11 mouse cellular contexts compared by ENCODE assay signal in genomic region chr4:82533231-82533630, GRCm38 (mm10).
A peak's percentile ranks its signal among the peaks of the same experiment; 100 is the strongest.
DNase-seq lines count a peak whose midpoint lies in the region; ATAC-seq lines count a peak whose summit lies in the region.
"Had no signal": no experiment of that assay in that cellular context is flagged by ENCODE, and none has a peak within 500 bp of the region (broad histone marks: within the 10 kb centered on the region; RNA-seq: fewer than 3 reads in every experiment).

No protein-coding gene starts in this region.

- no peaks in the 10 kb centered on the region for H3K9me3 ChIP-seq in lung, embryonic 15.5 days
- H3K9me3 ChIP-seq in embryonic facial prominence, embryonic 15.5 days (replicated peaks), result no peaks in the 10 kb centered on the region
- H3K9me3 ChIP-seq in hindbrain, embryonic 10.5 days, result no peaks in the 10 kb centered on the region
- H3K9me3 ChIP-seq in neural tube, embryonic 12.5 days, result no peaks in the 10 kb centered on the region

- no peaks in the 10 kb centered on the region for H3K36me3 ChIP-seq in lung, embryonic 15.5 days
- H3K36me3 ChIP-seq in embryonic facial prominence, embryonic 15.5 days, result no peaks in the 10 kb centered on the region
- H3K36me3 ChIP-seq in hindbrain, embryonic 10.5 days, result no peaks in the 10 kb centered on the region
- no peaks in the 10 kb centered on the region for H3K36me3 ChIP-seq in neural tube, embryonic 12.5 days
- H3K36me3 ChIP-seq: G1E had no signal

- peaks cover 50% of the 10 kb centered on the region for H3K4me1 ChIP-seq in lung, embryonic 15.5 days
- peaks cover 50% of the 10 kb centered on the region for H3K4me1 ChIP-seq in embryonic facial prominence, embryonic 15.5 days
- peaks cover 56% of the 10 kb centered on the region for H3K4me1 ChIP-seq in hindbrain, embryonic 10.5 days (replicated peaks)
- peaks cover 41% of the 10 kb centered on the region for H3K4me1 ChIP-seq in neural tube, embryonic 12.5 days

- no peaks in the 10 kb centered on the region for H3K27me3 ChIP-seq in lung, embryonic 15.5 days
- peaks cover 6% of the 10 kb centered on the region for H3K27me3 ChIP-seq in embryonic facial prominence, embryonic 15.5 days
- H3K27me3 ChIP-seq in hindbrain, embryonic 10.5 days (ENCODE audit: insufficient read depth, poor library complexity, severe bottlenecking), result peaks cover 71% of the 10 kb centered on the region
- peaks cover 29% of the 10 kb centered on the region for H3K27me3 ChIP-seq in neural tube, embryonic 12.5 days (replicated peaks)

- H3K27ac ChIP-seq in lung, embryonic 15.5 days, result peak overlapping the region; percentile 95
- peak overlapping the region; percentile 88 for H3K27ac ChIP-seq in embryonic facial prominence, embryonic 15.5 days (replicated peaks)
- peak overlapping the region; percentile 84 for H3K27ac ChIP-seq in hindbrain, embryonic 10.5 days
- peak overlapping the region; percentile 51 for H3K27ac ChIP-seq in neural tube, embryonic 12.5 days

- no peak for DNase-seq in lung, adult 18-20 months
- no peak for DNase-seq in hindbrain, embryonic 10.5 days (ENCODE audit: low spot score)
- DNase-seq in urinary bladder, postnatal 25 days (ENCODE audit: low spot score), result no peak
- no peak for DNase-seq in liver
- no peak for DNase-seq in thymus, postnatal 14 days
- DNase-seq: liver, postnatal 0 days; thymus, postnatal 36 days had no signal

- no peak overlapping the region for H3K9ac ChIP-seq in lung, embryonic 15.5 days
- no peak overlapping the region for H3K9ac ChIP-seq in embryonic facial prominence, embryonic 15.5 days
- peak overlapping the region; percentile 26; the same call in 1 of the 2 replicates for H3K9ac ChIP-seq in neural tube, embryonic 12.5 days
- H3K9ac ChIP-seq: liver, postnatal 0 days had no signal

- H3K4me2 ChIP-seq in lung, embryonic 15.5 days, result peak overlapping the region; percentile 39
- no peak overlapping the region; the same call in 1 of the 2 replicates for H3K4me2 ChIP-seq in embryonic facial prominence, embryonic 15.5 days (replicated peaks)
- peak overlapping the region; percentile 37 for H3K4me2 ChIP-seq in neural tube, embryonic 12.5 days (replicated peaks)

- no peak for ATAC-seq in lung, embryonic 15.5 days (ENCODE audit: borderline replicate concordance, extremely low read depth, low FRiP score, low TSS enrichment)
- ATAC-seq in embryonic facial prominence, embryonic 15.5 days (ENCODE audit: insufficient number of reproducible peaks, low FRiP score, low TSS enrichment, low read depth), result no peak
- peak; percentile 72 for ATAC-seq in neural tube, embryonic 12.5 days (ENCODE audit: low FRiP score, low read depth)
- ATAC-seq: liver, postnatal 0 days had no signal

- H3K4me3 ChIP-seq in lung, embryonic 15.5 days, result no peak overlapping the region
- H3K4me3 ChIP-seq in embryonic facial prominence, embryonic 15.5 days (replicated peaks), result no peak overlapping the region
- no peak overlapping the region for H3K4me3 ChIP-seq in hindbrain, embryonic 10.5 days
- H3K4me3 ChIP-seq in neural tube, embryonic 12.5 days, result no peak overlapping the region

- 25% methylated on average over 3 of the region's 3 CpGs for WGBS in lung, embryonic 15.5 days
- WGBS in embryonic facial prominence, embryonic 15.5 days, result 49% methylated on average over 3 of the region's 3 CpGs
- WGBS in hindbrain, embryonic 10.5 days, result 8% methylated on average over 3 of the region's 3 CpGs
- 16% methylated on average over 3 of the region's 3 CpGs for WGBS in neural tube, embryonic 12.5 days
